In the genomic region with DNA sequence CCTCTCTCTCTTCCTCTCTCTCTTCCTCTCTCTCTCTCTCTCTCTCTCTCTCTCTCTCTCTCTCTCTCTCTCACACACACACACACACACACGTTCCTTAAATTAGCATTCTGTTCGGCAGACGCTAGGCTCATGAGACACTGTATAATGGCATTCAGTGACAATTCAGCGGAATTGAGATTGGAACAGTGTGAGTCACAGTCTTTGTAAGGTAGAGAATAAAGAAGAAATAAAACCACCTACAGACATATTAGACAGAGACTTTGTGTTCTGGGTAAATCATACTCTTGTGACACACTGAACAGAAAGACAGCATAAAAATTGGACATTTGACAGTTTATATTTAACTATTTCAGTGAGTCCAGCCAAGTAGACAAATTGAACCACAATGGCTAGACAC, we compare ENCODE assay signal across 27 mouse cellular contexts. TPM values are rescaled to one million over a fixed set of nuclear protein-coding genes. Genes with fewer than 3 reads are reported as not detected.
DNase-seq lines count a peak whose midpoint lies in the region; ATAC-seq and TF ChIP-seq lines count a peak whose summit lies in the region.
"Had no signal": no experiment of that assay in that cellular context is flagged by ENCODE, and none has a peak within 500 bp of the region (broad histone marks: within the 10 kb centered on the region; RNA-seq: fewer than 3 reads in every experiment).

No protein-coding gene starts in this region.

- DNase-seq in frontal cortex, postnatal 36 days (ENCODE audit: low spot score in 2 of 2) = no peak
- DNase-seq in layer of hippocampus, adult 2 months (ENCODE audit: low spot score in 2 of 2) = peak in 1 of 2 experiments; percentile 45
- DNase-seq in layer of hippocampus, adult 8-10 months (ENCODE audit: low spot score in 2 of 2) = no peak
- DNase-seq in midbrain, embryonic 14.5 days = peak; percentile 4
- DNase-seq in telencephalon, adult 2 months (ENCODE audit: low read depth, low spot score) = peak; percentile 59

- H3K4me3 ChIP-seq in layer of hippocampus, adult 2 months = no peak overlapping the region
- H3K4me3 ChIP-seq in midbrain, embryonic 14.5 days (replicated peaks; ENCODE audit: low read depth, low read length) = no peak overlapping the region
- H3K4me3 ChIP-seq in midbrain, embryonic 15.5 days = no peak overlapping the region
- H3K4me3 ChIP-seq: embryonic facial prominence, embryonic 12.5 days; hindbrain, embryonic 13.5 days; limb, embryonic 12.5 days had no signal

- no peak overlapping the region for H3K4me2 ChIP-seq in midbrain, embryonic 14.5 days (ENCODE audit: low read length)
- no peak overlapping the region for H3K4me2 ChIP-seq in midbrain, embryonic 15.5 days
- H3K4me2 ChIP-seq: embryonic facial prominence, embryonic 12.5 days; hindbrain, embryonic 13.5 days; limb, embryonic 12.5 days; liver, embryonic 11.5 days had no signal

- ATAC-seq in frontal cortex, adult (ENCODE audit: low TSS enrichment) = peak; percentile 95
- no peak for ATAC-seq in midbrain, embryonic 14.5 days (ENCODE audit: low FRiP score, low TSS enrichment)
- ATAC-seq in midbrain, embryonic 15.5 days (replicated peaks) = no peak
- ATAC-seq: inflammation-experienced regulatory T-cells, adult 6 months; liver, postnatal 0 days; lung, postnatal 0 days had no signal

- H3K4me1 ChIP-seq in midbrain, embryonic 14.5 days (ENCODE audit: control insufficient read depth, insufficient read depth, low read length) = no peaks in the 10 kb centered on the region
- H3K4me1 ChIP-seq in midbrain, embryonic 15.5 days = no peaks in the 10 kb centered on the region
- H3K4me1 ChIP-seq: embryonic facial prominence, embryonic 12.5 days; hindbrain, embryonic 13.5 days; limb, embryonic 12.5 days had no signal

- peak overlapping the region; percentile 18; the same call in 1 of the 2 replicates for H3K27ac ChIP-seq in layer of hippocampus, adult 2 months
- no peak overlapping the region for H3K27ac ChIP-seq in midbrain, embryonic 14.5 days (replicated peaks; ENCODE audit: low read depth, low read length)
- no peak overlapping the region for H3K27ac ChIP-seq in midbrain, embryonic 15.5 days
- H3K27ac ChIP-seq: embryonic facial prominence, embryonic 12.5 days; hindbrain, embryonic 13.5 days; limb, embryonic 12.5 days; macrophage; stomach, postnatal 0 days had no signal

- H3K36me3 ChIP-seq in midbrain, embryonic 14.5 days (ENCODE audit: control insufficient read depth, insufficient read depth, low read length) = no peaks in the 10 kb centered on the region
- no peaks in the 10 kb centered on the region for H3K36me3 ChIP-seq in midbrain, embryonic 15.5 days (replicated peaks)
- H3K36me3 ChIP-seq: embryonic facial prominence, embryonic 12.5 days; G1E; hindbrain, embryonic 13.5 days; limb, embryonic 12.5 days had no signal

- TF ChIP-seq CTCF in layer of hippocampus, adult 2 months (conservative IDR thresholded peaks at IDR 0.05) = no peak

- H3K27me3 ChIP-seq in midbrain, embryonic 14.5 days (ENCODE audit: control insufficient read depth, insufficient read depth, low read length) = no peaks in the 10 kb centered on the region
- H3K27me3 ChIP-seq in midbrain, embryonic 15.5 days (replicated peaks) = no peaks in the 10 kb centered on the region
- H3K27me3 ChIP-seq: CH12.LX; embryonic facial prominence, embryonic 12.5 days; hindbrain, embryonic 13.5 days; limb, embryonic 12.5 days had no signal

- WGBS in midbrain, embryonic 14.5 days = 59% methylated on average over 4 of the region's 4 CpGs
- 65% methylated on average over 4 of the region's 4 CpGs for WGBS in midbrain, embryonic 15.5 days

- H3K9ac ChIP-seq in midbrain, embryonic 14.5 days (replicated peaks; ENCODE audit: low read length) = no peak overlapping the region
- no peak overlapping the region for H3K9ac ChIP-seq in midbrain, embryonic 15.5 days
- H3K9ac ChIP-seq: embryonic facial prominence, embryonic 12.5 days; hindbrain, embryonic 13.5 days; limb, embryonic 12.5 days; liver, postnatal 0 days had no signal

- no peaks in the 10 kb centered on the region for H3K9me3 ChIP-seq in midbrain, embryonic 14.5 days (ENCODE audit: control insufficient read depth, low read length)
- no peaks in the 10 kb centered on the region for H3K9me3 ChIP-seq in midbrain, embryonic 15.5 days
- H3K9me3 ChIP-seq: embryonic facial prominence, embryonic 12.5 days; G1E; hindbrain, embryonic 13.5 days; limb, embryonic 12.5 days had no signal

RNA-seq across cellular contexts. Expression of gene Zp3r, which starts 53.0 kb away (rescaled TPM):
- total RNA-seq in layer of hippocampus, adult 2 months (2021) = not detected
- total RNA-seq in layer of hippocampus, adult 8-10 months (2022) = under 1 TPM in 1 of 4 experiments, not detected in 3; 0.18 TPM
- not detected in 2 replicates for polyA plus RNA-seq in midbrain, embryonic 14.5 days (2014; fragmentation: Nextera tagmentation; extraction: Ambion mirVana)
- not detected in 2 replicates for polyA plus RNA-seq in midbrain, embryonic 15.5 days (2015; fragmentation: Nextera tagmentation; extraction: Ambion mirVana)
- total RNA-seq: adrenal gland, adult 2 months; CH12.LX; gastrocnemius, postnatal 14 days; heart, adult 8-10 months; heart, postnatal 25 days; monocyte, adult 5-6 weeks; neutrophil, adult 5-6 weeks had no signal
- polyA plus RNA-seq: adrenal gland, adult 2 months; cerebellum, adult 2 months; embryonic facial prominence, embryonic 12.5 days; G1E; heart, embryonic 14.5 days; hindbrain, embryonic 13.5 days; inflammation-experienced regulatory T-cells, adult 6 months; limb, embryonic 12.5 days; liver, embryonic 11.5 days; liver, postnatal 0 days; lung, postnatal 0 days; macrophage; thymus, postnatal 0 days had no signal

Comparison
In these comparisons a context has a peak if more than half of its experiments do, and no peak if none do; other contexts are left out.
1. DNase-seq: peak in midbrain, embryonic 14.5 days (single experiment) and telencephalon, adult 2 months (single experiment); none in frontal cortex, postnatal 36 days (0 of 2) and layer of hippocampus, adult 8-10 months (0 of 2).